Mouse (Mus musculus): ENCODE data around the gene Afg3l1. TPM values are rescaled to one million over a fixed set of nuclear protein-coding genes. Genes with fewer than 3 reads are reported as not detected.
A peak's percentile ranks its signal among the peaks of the same experiment; 100 is the strongest.
"Not testable (repeated sequence)": the region's sequence is repeated elsewhere in the genome, so short reads cannot be mapped to it uniquely, and the experiment has no call there.

Afg3l1 gene
- polyA plus RNA-seq, 1 experiment from 2014 or later, result 37.0 TPM

DNA sequence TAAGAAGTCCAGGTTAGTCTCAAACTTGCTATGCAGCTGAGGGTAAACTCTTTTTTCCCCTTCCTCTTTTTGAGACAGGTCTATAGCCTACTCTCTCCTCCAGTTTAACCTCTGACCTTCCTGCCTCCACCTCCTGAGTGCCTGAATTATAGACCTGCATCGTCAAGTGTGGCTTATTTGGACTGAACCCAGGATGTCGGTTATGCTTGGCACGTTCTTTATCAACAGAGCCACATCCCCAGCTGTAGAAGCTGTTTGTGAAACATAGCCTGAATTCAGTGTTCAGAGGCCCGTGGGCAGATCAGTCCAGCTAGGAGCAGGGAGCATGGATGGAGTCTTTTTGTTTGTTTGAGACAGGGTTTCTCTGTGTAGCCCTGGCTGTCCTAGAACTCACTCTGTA is 25.6 kb upstream of the Afg3l1 start:
- ATAC-seq (ENCODE audit: low FRiP score, low TSS enrichment) (no peak), DNase-seq (no peak)
- H3K4me3 ChIP-seq (replicated peaks; ENCODE audit: low read depth, low read length), result no peak overlapping the region
- no peaks in the 10 kb centered on the region for H3K9me3 ChIP-seq (ENCODE audit: control insufficient read depth, low read length)
- H3K9ac ChIP-seq (replicated peaks; ENCODE audit: low read length), result no peak overlapping the region
- no peaks in the 10 kb centered on the region for H3K4me1 ChIP-seq (ENCODE audit: control insufficient read depth, insufficient read depth, low read length)
- H3K4me2 ChIP-seq (ENCODE audit: low read length), result no peak overlapping the region
- H3K27ac ChIP-seq (replicated peaks; ENCODE audit: low read depth, low read length), result no peak overlapping the region
- WGBS, result 88% methylated on average over 4 of the region's 4 CpGs
- H3K36me3 ChIP-seq (ENCODE audit: control insufficient read depth, insufficient read depth, low read length), result peaks cover 70% of the 10 kb centered on the region
- no peaks in the 10 kb centered on the region for H3K27me3 ChIP-seq (ENCODE audit: control insufficient read depth, insufficient read depth, low read length)

DNA sequence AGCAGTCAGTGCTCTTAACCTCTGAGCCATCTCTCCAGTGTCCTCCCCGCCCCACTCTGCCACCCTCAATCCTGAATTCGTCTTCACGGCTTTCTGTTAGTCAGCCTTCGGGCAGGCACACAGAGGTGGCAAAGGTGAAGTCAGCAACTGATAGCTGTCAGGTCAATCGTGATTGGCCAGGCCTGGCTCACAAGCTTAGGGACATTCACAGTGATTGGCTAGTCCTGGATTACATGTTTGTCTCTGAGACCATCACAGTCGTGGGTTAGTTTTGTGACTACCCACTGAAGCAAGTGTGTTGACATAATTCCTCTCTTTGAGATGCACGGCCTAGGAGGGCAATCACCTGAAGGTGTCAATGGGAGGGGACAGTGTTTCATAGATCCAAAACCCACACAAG is 24.4 kb upstream of the Afg3l1 start:
- no peaks in the 10 kb centered on the region for H3K4me1 ChIP-seq (ENCODE audit: control insufficient read depth, insufficient read depth, low read length)
- no peak for ATAC-seq (ENCODE audit: low FRiP score, low TSS enrichment)
- no peak overlapping the region for H3K9ac ChIP-seq (replicated peaks; ENCODE audit: low read length)
- no peak overlapping the region for H3K4me2 ChIP-seq (ENCODE audit: low read length)
- no peak overlapping the region for H3K27ac ChIP-seq (replicated peaks; ENCODE audit: low read depth, low read length)
- no peaks in the 10 kb centered on the region for H3K27me3 ChIP-seq (ENCODE audit: control insufficient read depth, insufficient read depth, low read length)
- WGBS, result 82% methylated on average over 7 of the region's 7 CpGs
- H3K36me3 ChIP-seq (ENCODE audit: control insufficient read depth, insufficient read depth, low read length), result peaks cover 82% of the 10 kb centered on the region
- no peak for DNase-seq
- H3K4me3 ChIP-seq (replicated peaks; ENCODE audit: low read depth, low read length), result no peak overlapping the region
- no peaks in the 10 kb centered on the region for H3K9me3 ChIP-seq (ENCODE audit: control insufficient read depth, low read length)

DNA sequence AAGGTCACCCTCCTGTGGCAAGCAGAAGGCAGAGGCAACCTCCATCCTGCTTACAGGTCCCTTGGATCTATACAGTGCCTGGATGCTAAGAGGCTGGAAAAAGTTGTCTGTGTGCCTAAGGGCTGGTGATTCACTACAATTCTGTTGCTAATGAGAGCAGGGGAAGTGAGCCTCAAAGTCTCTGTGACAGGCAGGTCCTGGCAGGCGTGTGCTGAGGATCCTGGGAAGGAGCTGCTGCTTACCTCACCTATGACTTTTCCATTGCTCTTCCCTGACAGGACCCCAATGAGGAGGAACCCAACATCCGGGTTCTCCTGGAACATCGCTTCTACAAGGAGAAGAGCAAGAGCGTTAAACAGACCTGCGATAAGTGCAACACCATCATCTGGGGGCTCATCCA is 23.8 kb upstream of the Afg3l1 start:
- Histone ChIP-seq H3K27me3 (ENCODE audit: control insufficient read depth, insufficient read depth, low read length) (no peaks in the 10 kb centered on the region), H3K9me3 (ENCODE audit: control insufficient read depth, low read length) (no peaks in the 10 kb centered on the region), H3K27ac (replicated peaks; ENCODE audit: low read depth, low read length) (no peak overlapping the region), H3K4me3 (replicated peaks; ENCODE audit: low read depth, low read length) (no peak overlapping the region), H3K9ac (replicated peaks; ENCODE audit: low read length) (no peak overlapping the region), H3K4me2 (ENCODE audit: low read length) (no peak overlapping the region), H3K4me1 (ENCODE audit: control insufficient read depth, insufficient read depth, low read length) (no peaks in the 10 kb centered on the region), H3K36me3 (ENCODE audit: control insufficient read depth, insufficient read depth, low read length) (peaks cover 85% of the 10 kb centered on the region)
- ATAC-seq (ENCODE audit: low FRiP score, low TSS enrichment), result no peak
- DNase-seq, result no peak
- WGBS, result 83% methylated on average over 5 of the region's 5 CpGs

DNA sequence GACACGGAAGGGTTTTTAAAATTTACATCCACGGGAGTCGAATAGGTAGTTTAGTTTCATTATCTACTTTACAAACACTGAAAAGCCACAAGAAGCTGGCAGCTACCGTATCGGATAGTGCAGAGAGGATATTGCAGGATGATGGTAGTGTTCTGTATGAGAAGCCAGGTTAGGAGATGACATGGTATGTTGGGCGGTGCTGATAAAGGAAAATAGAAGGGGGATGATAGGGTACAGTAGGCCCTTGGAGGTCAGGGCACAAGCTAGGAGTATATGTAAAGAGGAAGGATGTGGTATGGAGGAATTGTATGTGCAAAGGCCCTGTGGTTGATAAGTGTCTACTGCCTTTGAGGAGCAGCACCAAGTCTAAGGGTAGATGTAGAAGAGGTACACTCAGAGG is 23.1 kb upstream of the Afg3l1 start:
- Histone ChIP-seq H3K4me1 (ENCODE audit: control insufficient read depth, insufficient read depth, low read length) (no peaks in the 10 kb centered on the region), H3K9ac (replicated peaks; ENCODE audit: low read length) (no peak overlapping the region), H3K4me3 (replicated peaks; ENCODE audit: low read depth, low read length) (no peak overlapping the region), H3K4me2 (ENCODE audit: low read length) (no peak overlapping the region), H3K27ac (replicated peaks; ENCODE audit: low read depth, low read length) (no peak overlapping the region), H3K9me3 (ENCODE audit: control insufficient read depth, low read length) (no peaks in the 10 kb centered on the region), H3K27me3 (ENCODE audit: control insufficient read depth, insufficient read depth, low read length) (no peaks in the 10 kb centered on the region), H3K36me3 (ENCODE audit: control insufficient read depth, insufficient read depth, low read length) (peaks cover 87% of the 10 kb centered on the region)
- 96% methylated on average over 6 of the region's 6 CpGs for WGBS
- no peak for DNase-seq
- ATAC-seq (ENCODE audit: low FRiP score, low TSS enrichment), result no peak

DNA sequence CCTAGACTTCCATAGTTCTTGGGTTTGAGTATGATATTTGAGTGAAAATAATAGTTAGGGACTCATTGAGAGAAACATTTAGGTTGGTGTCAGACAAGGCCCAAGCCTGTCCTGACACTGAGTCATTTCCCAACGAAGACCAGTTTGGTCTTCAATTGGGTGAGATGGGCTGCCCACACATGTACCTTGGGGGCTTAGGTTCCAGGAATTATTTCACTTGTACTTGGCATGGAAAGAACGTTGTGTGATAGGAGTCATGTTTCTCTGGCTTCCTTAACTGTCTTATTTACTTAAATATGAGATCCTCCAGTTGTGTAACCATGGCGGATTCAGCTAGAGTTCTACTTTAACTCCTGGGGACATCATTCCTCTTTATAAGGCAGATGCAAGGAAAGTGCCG is 14.1 kb upstream of the Afg3l1 start:
- Histone ChIP-seq H3K4me2 (ENCODE audit: low read length) (no peak overlapping the region), H3K4me1 (ENCODE audit: control insufficient read depth, insufficient read depth, low read length) (no peaks in the 10 kb centered on the region), H3K9ac (replicated peaks; ENCODE audit: low read length) (no peak overlapping the region), H3K27ac (replicated peaks; ENCODE audit: low read depth, low read length) (no peak overlapping the region), H3K27me3 (ENCODE audit: control insufficient read depth, insufficient read depth, low read length) (no peaks in the 10 kb centered on the region), H3K36me3 (ENCODE audit: control insufficient read depth, insufficient read depth, low read length) (peaks cover 46% of the 10 kb centered on the region), H3K4me3 (replicated peaks; ENCODE audit: low read depth, low read length) (no peak overlapping the region), H3K9me3 (ENCODE audit: control insufficient read depth, low read length) (no peaks in the 10 kb centered on the region)
- WGBS, result 94% methylated on average over 4 of the region's 4 CpGs
- ATAC-seq (ENCODE audit: low FRiP score, low TSS enrichment) (no peak), DNase-seq (no peak)

DNA sequence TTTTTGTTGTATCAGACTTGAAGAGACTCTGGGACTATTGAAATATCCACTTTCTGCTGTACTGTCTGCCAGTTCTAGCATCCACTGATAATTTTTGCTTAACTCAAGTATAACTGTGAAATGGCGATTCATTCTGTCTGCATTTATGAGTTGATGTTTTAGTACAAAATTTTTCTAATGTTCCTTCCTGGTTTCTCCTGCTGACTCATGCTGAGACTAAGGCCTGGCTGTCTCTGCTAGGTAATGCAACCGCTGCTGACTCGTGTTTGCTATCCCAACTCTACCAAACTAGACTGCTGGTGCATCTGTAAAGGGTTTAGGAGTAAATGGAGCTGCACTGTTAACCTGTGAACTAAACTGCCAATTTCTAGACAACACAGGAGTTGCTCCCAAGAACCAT is 10.2 kb upstream of the Afg3l1 start:
- H3K27me3 ChIP-seq (ENCODE audit: control insufficient read depth, insufficient read depth, low read length), result no peaks in the 10 kb centered on the region
- no peaks in the 10 kb centered on the region for H3K9me3 ChIP-seq (ENCODE audit: control insufficient read depth, low read length)
- H3K9ac ChIP-seq (replicated peaks; ENCODE audit: low read length), result no peak overlapping the region
- no peak overlapping the region for H3K4me2 ChIP-seq (ENCODE audit: low read length)
- no peak for ATAC-seq (ENCODE audit: low FRiP score, low TSS enrichment)
- no peak overlapping the region for H3K27ac ChIP-seq (replicated peaks; ENCODE audit: low read depth, low read length)
- H3K4me1 ChIP-seq (ENCODE audit: control insufficient read depth, insufficient read depth, low read length), result no peaks in the 10 kb centered on the region
- no peak for DNase-seq
- WGBS, result 78% methylated on average over 3 of the region's 3 CpGs
- peaks cover 12% of the 10 kb centered on the region for H3K36me3 ChIP-seq (ENCODE audit: control insufficient read depth, insufficient read depth, low read length)
- no peak overlapping the region for H3K4me3 ChIP-seq (replicated peaks; ENCODE audit: low read depth, low read length)

DNA sequence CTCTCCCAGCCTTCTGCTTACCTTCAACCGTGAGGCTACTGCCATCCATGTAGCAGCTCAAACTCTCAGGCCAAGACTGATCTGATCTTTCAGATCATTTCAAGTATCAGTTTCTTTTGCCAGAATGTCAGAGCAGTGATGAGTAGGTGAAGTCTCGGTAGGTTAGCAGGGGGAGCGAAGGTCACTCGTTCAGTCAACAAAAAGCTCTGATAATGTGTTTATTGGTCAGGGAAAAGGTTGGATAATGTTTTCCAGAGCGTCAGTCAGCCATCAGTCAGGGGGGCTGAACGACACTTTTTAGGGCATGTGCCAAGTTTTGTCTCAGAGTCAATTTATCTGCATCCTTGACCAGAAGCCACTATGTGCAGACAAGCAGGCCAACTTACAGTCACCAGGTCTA is 4.7 kb upstream of the Afg3l1 start:
- not testable (repeated sequence) for DNase-seq; H3K9me3 ChIP-seq (ENCODE audit: control insufficient read depth, low read length); H3K27me3 ChIP-seq (ENCODE audit: control insufficient read depth, insufficient read depth, low read length); H3K27ac ChIP-seq (replicated peaks; ENCODE audit: low read depth, low read length); H3K9ac ChIP-seq (replicated peaks; ENCODE audit: low read length); H3K4me3 ChIP-seq (replicated peaks; ENCODE audit: low read depth, low read length); ATAC-seq (ENCODE audit: low FRiP score, low TSS enrichment); H3K36me3 ChIP-seq (ENCODE audit: control insufficient read depth, insufficient read depth, low read length); H3K4me1 ChIP-seq (ENCODE audit: control insufficient read depth, insufficient read depth, low read length); H3K4me2 ChIP-seq (ENCODE audit: low read length)
- WGBS, result 79% methylated on average over 6 of the region's 6 CpGs

DNA sequence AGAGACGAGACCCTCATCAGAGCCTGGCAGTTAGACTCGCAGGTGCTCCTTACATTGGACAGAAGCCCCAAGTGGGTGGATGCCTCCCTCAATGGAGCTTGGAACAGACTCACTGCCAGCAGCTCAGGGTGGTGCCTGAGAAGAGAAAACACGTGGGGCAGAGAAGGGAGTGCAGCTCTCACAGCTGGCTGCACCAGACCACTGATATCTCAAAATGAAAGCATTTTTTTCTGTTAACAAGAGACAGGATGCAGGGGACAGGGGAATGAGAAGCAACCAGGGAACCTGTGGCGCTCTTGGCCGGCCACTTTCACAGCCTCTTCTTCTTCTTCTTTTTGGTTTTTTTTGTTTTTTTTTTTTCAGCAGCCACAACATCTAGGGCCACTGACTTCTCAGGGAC is 3.2 kb upstream of the Afg3l1 start:
- not testable (repeated sequence) for ATAC-seq (ENCODE audit: low FRiP score, low TSS enrichment)
- WGBS, result 65% methylated on average over 5 of the region's 5 CpGs

DNA sequence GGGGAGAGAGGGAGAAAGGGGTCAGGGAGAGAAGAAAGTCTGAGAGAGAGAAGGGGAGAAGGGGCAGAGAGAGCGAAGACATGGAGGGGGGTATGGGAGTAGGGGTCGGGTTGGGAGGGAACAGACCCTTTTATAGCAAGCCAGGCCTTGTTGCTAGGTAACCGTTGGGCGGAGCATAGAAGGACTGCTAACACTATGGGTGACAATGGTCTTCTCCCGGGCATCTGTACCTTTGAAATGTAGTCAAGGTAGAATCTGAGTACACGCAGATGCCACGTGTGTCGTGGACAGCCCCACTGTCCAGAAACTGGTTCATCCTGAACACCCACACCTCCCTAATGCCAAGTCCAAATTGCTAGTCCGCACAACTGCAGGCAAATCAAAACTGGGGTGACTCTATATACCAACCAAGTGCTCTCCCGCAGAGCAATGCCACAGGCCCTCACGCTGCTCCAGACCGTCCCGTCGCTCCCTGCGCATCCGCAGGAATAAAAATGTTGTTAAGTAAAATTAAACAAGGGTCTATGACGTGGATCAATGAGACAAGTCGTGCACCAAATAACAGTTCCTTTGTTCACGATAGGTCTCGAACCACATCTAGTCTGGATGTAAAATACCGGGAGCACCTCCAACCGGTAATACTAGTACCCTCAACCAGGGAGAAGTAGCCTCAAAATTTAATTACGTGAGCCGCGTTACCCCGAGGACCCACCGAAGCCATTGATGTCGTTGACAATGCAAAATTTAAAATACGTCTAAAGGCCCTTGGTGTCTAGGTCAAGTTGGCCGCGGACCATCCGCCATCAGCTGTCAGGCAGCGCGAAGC is 579 bp upstream of the Afg3l1 start:
- H3K4me2 ChIP-seq (ENCODE audit: low read length), result peak overlapping the region; percentile 65
- peaks cover 21% of the 10 kb centered on the region for H3K36me3 ChIP-seq (ENCODE audit: control insufficient read depth, insufficient read depth, low read length)
- H3K4me1 ChIP-seq (ENCODE audit: control insufficient read depth, insufficient read depth, low read length), result peaks cover 14% of the 10 kb centered on the region
- no peaks in the 10 kb centered on the region for H3K27me3 ChIP-seq (ENCODE audit: control insufficient read depth, insufficient read depth, low read length)
- WGBS, result 7% methylated on average over 34 of the region's 34 CpGs
- peak; percentile 74 for DNase-seq
- no peaks in the 10 kb centered on the region for H3K9me3 ChIP-seq (ENCODE audit: control insufficient read depth, low read length)
- peak; percentile 72 for ATAC-seq (ENCODE audit: low FRiP score, low TSS enrichment)
- peak overlapping the region; percentile 81 for H3K4me3 ChIP-seq (replicated peaks; ENCODE audit: low read depth, low read length)
- peak overlapping the region; percentile 98 for H3K27ac ChIP-seq (replicated peaks; ENCODE audit: low read depth, low read length)
- peak overlapping the region; percentile 75 for H3K9ac ChIP-seq (replicated peaks; ENCODE audit: low read length)

More for the DNA sequence above, 3.2 kb upstream of the Afg3l1 start:
- H3K4me2 ChIP-seq (ENCODE audit: low read length); H3K9ac ChIP-seq (replicated peaks; ENCODE audit: low read length); H3K27ac ChIP-seq (replicated peaks; ENCODE audit: low read depth, low read length); H3K27me3 ChIP-seq (ENCODE audit: control insufficient read depth, insufficient read depth, low read length); H3K4me3 ChIP-seq (replicated peaks; ENCODE audit: low read depth, low read length); DNase-seq; H3K36me3 ChIP-seq (ENCODE audit: control insufficient read depth, insufficient read depth, low read length); H3K9me3 ChIP-seq (ENCODE audit: control insufficient read depth, low read length): not testable (repeated sequence)
- H3K4me1 ChIP-seq (ENCODE audit: control insufficient read depth, insufficient read depth, low read length), result peaks cover 14% of the 10 kb centered on the region

Measured in midbrain, embryonic 14.5 days (tissue).